Mouse (Mus musculus): Measurements from ENCODE around the gene Chst3. TPM values are rescaled to one million over a fixed set of nuclear protein-coding genes. Genes with fewer than 3 reads are reported as not detected.

The Chst3 gene
- total and polyA plus RNA-seq, 3 experiments, result 4.4 to 12.2 (median 7.5) TPM

- Histone ChIP-seq H3K79me2 (replicated peaks; ENCODE audit: control insufficient read depth, extremely low read depth, insufficient read depth, poor library complexity, severe bottlenecking) (no peaks in the 10 kb centered on the region), H3K4me2 (ENCODE audit: insufficient read depth, low read depth, poor library complexity, severe bottlenecking) (peak overlapping the region; percentile 3; the same call in 1 of the 2 replicates), H3K4me3 (replicated peaks in 1 of 3; ENCODE audit: low read depth in 2 of 3, low read length in 2 of 3, poor library complexity in 1 of 3) (peak overlapping the region in 1 of 3 experiments; percentile 15), H3K27ac (ENCODE audit: insufficient read depth, low read depth) (peak overlapping the region; percentile 33), H3K9me3 (replicated peaks; ENCODE audit: low read length) (no peaks in the 10 kb centered on the region), H3K4me1 (ENCODE audit: control insufficient read depth in 1 of 2, insufficient read depth in 2 of 2) (peaks cover 10 to 25% of the 10 kb centered on the region in 2 experiments), H3K36me3 (replicated peaks in 1 of 2; ENCODE audit: control insufficient read depth in 1 of 2, insufficient read depth in 1 of 2, low read length in 1 of 2) (no peaks in the 10 kb centered on the region), H3K27me3 (replicated peaks) (no peaks in the 10 kb centered on the region), H3K9ac (ENCODE audit: insufficient read depth, low read depth) (no peak overlapping the region)
- dilution Hi-C loops (cut with MboI; ENCODE audit: extremely low pct_ligation_motif_present, extremely low pct_unique_long_range_greater_than_20kb, low sequenced_read_pairs) (no loop called here), in situ Hi-C loops (cut with MboI; ENCODE audit: low pct_ligation_motif_present, low pct_unique_long_range_greater_than_20kb, low sequenced_read_pairs) (loop anchor here (5.0 kb wide), 1 partner anchor 35 kb away; no protein-coding TSS in a partner anchor)
- peak; percentile 71 for DNase-seq (ENCODE audit: extremely low read depth)
- TF ChIP-seq ZC3H11A (IDR thresholded peaks at IDR 0.05; ENCODE audit: low read depth, low read length) (no peak), IRF4 (IDR thresholded peaks at IDR 0.05; ENCODE audit: low read depth, low read length) (peak; percentile 92), PAX5 (IDR thresholded peaks at IDR 0.05; ENCODE audit: low read length) (no peak), SIN3A (IDR thresholded peaks at IDR 0.05; ENCODE audit: low read length) (peak; percentile 34; the same call in 1 of the 2 replicates), USF2 (conservative IDR thresholded peaks at IDR 0.05; ENCODE audit: low read depth, low read length) (no peak), MXI1 (IDR thresholded peaks at IDR 0.05; ENCODE audit: low read depth, low read length) (no peak), NELFE (IDR thresholded peaks at IDR 0.05; ENCODE audit: low read depth, low read length) (no peak), MAZ (IDR thresholded peaks at IDR 0.05; ENCODE audit: low read depth, low read length) (no peak; the same call in 1 of the 2 replicates), USF1 (IDR thresholded peaks at IDR 0.05; ENCODE audit: low read depth, low read length) (no peak), POLR2AphosphoS2 (IDR thresholded peaks at IDR 0.05; ENCODE audit: low read depth, low read length) (no peak), CHD2 (IDR thresholded peaks at IDR 0.05; ENCODE audit: low read length) (peak; percentile 88), ZMIZ1 (IDR thresholded peaks at IDR 0.05; ENCODE audit: low read depth, low read length) (0 out of 2 replicates have a peak, but pooled peaks have one; percentile 36), MAX (IDR thresholded peaks at IDR 0.05; ENCODE audit: low read length) (peak; percentile 49), MEF2A (IDR thresholded peaks at IDR 0.05; ENCODE audit: borderline replicate concordance, low read depth, low read length) (peak; percentile 57; the same call in 1 of the 2 replicates), TCF12 (IDR thresholded peaks at IDR 0.05; ENCODE audit: low read depth, low read length) (peak; percentile 72), TBP (conservative IDR thresholded peaks at IDR 0.05; ENCODE audit: low read depth, low read length) (no peak), NRF1 (IDR thresholded peaks at IDR 0.05; ENCODE audit: low read depth, low read length) (no peak; the same call in 1 of the 2 replicates), JUN (IDR thresholded peaks at IDR 0.05; ENCODE audit: insufficient read depth, low read depth, low read length) (peak; percentile 60), ELF1 (IDR thresholded peaks at IDR 0.05; ENCODE audit: low read depth, low read length) (peak; percentile 43), GABPA (IDR thresholded peaks at IDR 0.05; ENCODE audit: insufficient replicate concordance, low read depth, low read length) (no peak), MAFK (IDR thresholded peaks at IDR 0.05; ENCODE audit: insufficient replicate concordance, low read length) (0 out of 2 replicates have a peak, but pooled peaks have one; percentile 40), ZNF384 (IDR thresholded peaks at IDR 0.05; ENCODE audit: low read depth, low read length) (no peak), CTCF (conservative IDR thresholded peaks at IDR 0.05 in 1 of 2, IDR thresholded peaks at IDR 0.05 in 1 of 2; ENCODE audit: low read depth in 2 of 2, low read length in 2 of 2) (no peak), JUND (conservative IDR thresholded peaks at IDR 0.05; ENCODE audit: low read depth, low read length) (peak; percentile 83), E2F4 (IDR thresholded peaks at IDR 0.05; ENCODE audit: insufficient replicate concordance, low read depth, low read length) (no peak), RCOR1 (conservative IDR thresholded peaks at IDR 0.05; ENCODE audit: low read depth, low read length) (0 out of 2 replicates have a peak, but pooled peaks have one; percentile 45), CHD1 (IDR thresholded peaks at IDR 0.05; ENCODE audit: low read depth, low read length) (no peak), POLR2A (IDR thresholded peaks at IDR 0.05; ENCODE audit: low read depth, low read length) (no peak), KAT2A (IDR thresholded peaks at IDR 0.05; ENCODE audit: insufficient replicate concordance, low read length) (no peak), UBTF (IDR thresholded peaks at IDR 0.05; ENCODE audit: low read depth, low read length) (no peak), ZKSCAN1 (IDR thresholded peaks at IDR 0.05; ENCODE audit: borderline replicate concordance, low read depth, low read length) (no peak), MYC (IDR thresholded peaks at IDR 0.05; ENCODE audit: low read depth, low read length) (no peak), EP300 (IDR thresholded peaks at IDR 0.05; ENCODE audit: low read length) (peak; percentile 94), RAD21 (IDR thresholded peaks at IDR 0.05; ENCODE audit: low read depth, low read length) (no peak; the same call in 1 of the 2 replicates), SMC3 (IDR thresholded peaks at IDR 0.05; ENCODE audit: low read depth, low read length) (peak; percentile 8; the same call in 1 of the 2 replicates), ETS1 (conservative IDR thresholded peaks at IDR 0.05; ENCODE audit: low read depth, low read length) (peak; percentile 83), HCFC1 (IDR thresholded peaks at IDR 0.05; ENCODE audit: low read depth, low read length) (no peak), BHLHE40 (IDR thresholded peaks at IDR 0.05; ENCODE audit: low read depth, low read length) (peak; percentile 96)
These were observed 33.5 kb upstream of the Chst3 start for GRCm38 (mm10) chr10:60252606-60253005.
